Mouse (Mus musculus): ENCODE data around the gene Cdk6.

Cdk6 gene

DNA sequence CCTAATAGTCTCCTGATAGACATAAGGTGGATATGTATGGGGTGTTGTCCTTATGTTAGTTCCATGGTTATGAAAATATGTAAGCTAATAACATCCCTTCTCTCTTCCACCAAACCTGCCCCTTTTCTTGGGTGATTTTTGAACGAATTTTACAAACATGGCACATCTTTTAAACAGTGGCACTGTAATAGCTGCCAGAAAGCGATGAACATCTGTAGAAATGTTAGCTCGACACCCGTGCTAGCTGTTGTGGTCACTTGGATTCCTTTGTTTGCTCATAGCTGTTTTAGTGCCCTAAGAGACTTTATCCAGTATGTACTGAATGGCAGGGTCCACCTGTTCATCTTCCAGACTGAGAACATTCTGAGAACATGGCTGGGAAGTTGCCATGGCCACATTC is 230.0 kb downstream of the Cdk6 start, which contains the start of gene 1700109H08Rik:
TSS of gene 1700109H08Rik (plus strand) at position 301 of the 400 bp plus-strand sequence.
- no peak for DNase-seq (ENCODE audit: low spot score in 2 of 2)

GRCm38 (mm10) chr5:3574825-3575224 is 233.5 kb downstream of the Cdk6 start:
- DNase-seq (ENCODE audit: low spot score in 2 of 2) = no peak

DNA sequence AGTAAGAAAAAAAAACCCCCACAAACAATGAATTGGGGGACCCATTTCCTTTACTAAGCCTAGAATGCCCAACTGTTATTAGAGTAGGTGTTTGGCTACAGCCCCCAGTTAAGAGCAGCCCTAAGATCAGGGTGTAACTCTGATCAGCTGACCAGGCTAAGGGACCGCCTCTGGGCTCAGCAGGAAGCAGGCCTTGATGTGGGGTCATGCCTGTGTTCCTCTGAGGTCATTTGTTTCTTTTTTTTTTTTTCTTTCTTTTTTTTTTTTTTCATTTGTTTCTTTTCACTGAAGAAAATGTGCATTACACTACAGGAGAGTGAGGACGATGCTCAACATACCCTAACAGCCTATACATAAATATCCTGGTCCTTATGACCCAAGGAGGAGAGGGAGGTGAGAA is 236.7 kb downstream of the Cdk6 start:
- DNase-seq (ENCODE audit: low spot score in 2 of 2) = no peak

- DNase-seq (ENCODE audit: low spot score in 2 of 2) = no peak
These were observed 237.8 kb downstream of the Cdk6 start for GRCm38 (mm10) chr5:3579066-3579465.
